Mouse (Mus musculus) C2C12 (cell line): Measurements from ENCODE around the gene Kcnj5.

Source experiments
- CEBPB ChIP-seq: IDR thresholded peaks from one replicate; pipeline ENCODE4 v1.6.1; 2011; ENCODE audit warnings: low read depth, mild to moderate bottlenecking, control low read depth, moderate library complexity
- CTCF ChIP-seq: IDR thresholded peaks from one replicate; pipeline ENCODE4 v1.5.1; 2011; ENCODE audit not compliant: control insufficient read depth, insufficient read depth, insufficient read length
- FOSL1 ChIP-seq: IDR thresholded peaks from one replicate; pipeline ENCODE4 v1.8.0; 2011; ENCODE audit warnings: mild to moderate bottlenecking, low read length; ENCODE audit not compliant: poor library complexity, insufficient read depth, severe bottlenecking

DNA sequence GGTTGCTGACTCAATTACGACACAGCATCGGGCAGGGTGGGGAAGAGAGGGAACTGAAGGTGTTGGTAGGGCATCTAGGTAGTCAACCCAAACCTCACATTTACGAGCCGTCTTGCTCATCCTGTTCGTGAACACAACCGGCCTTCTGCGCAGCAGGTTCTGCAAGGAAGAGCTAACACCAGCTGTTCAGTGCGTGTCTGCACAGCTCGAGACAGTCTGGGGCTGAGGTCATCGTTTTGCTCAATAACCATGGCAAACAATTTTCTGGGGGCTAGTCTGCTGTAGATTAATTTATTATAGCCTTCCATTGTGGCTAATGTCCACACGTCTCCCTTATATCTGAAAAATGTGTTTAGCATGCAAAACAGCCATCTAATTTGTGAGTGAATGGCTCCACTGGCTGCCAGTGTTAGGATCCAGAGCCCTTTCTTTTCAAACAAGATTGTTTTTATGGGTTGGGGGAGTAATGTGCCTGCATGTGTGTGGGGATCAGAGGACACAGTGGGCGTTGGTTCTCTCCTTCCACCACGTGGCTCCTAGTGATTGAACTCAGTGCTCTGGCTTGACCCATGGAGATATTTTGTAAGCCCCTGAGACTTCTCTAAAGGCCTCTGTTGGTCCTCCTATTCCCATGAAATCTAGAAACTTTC is 41.5 kb downstream of the Kcnj5 start:
- TF ChIP-seq CEBPB, result no peak
- no peak for TF ChIP-seq CTCF
- TF ChIP-seq FOSL1, result no peak
